Mouse (Mus musculus) bone marrow, adult 2 months (tissue): ENCODE results near the gene Gm609.

Source experiments
- CTCF ChIP-seq: fragments of 200-500 bp; IDR thresholded peaks from 2 replicates; pipeline ENCODE4 v1.5.1; 2011; ENCODE audit warnings: low read length, control low read depth; ENCODE audit not compliant: control insufficient read depth, insufficient read depth
- POLR2A ChIP-seq: fragments of 200-500 bp; IDR thresholded peaks from 2 replicates; pipeline ENCODE4 v1.6.1; 2011; ENCODE audit warnings: low read depth, mild to moderate bottlenecking, control low read depth, low read length, borderline replicate concordance; ENCODE audit not compliant: control insufficient read depth

GRCm38 (mm10) chr16:45376294-45376693 lies 116.5 kb downstream of the Gm609 start:
- TF ChIP-seq POLR2A (no peak), CTCF (no peak)
